Mouse (Mus musculus): ENCODE measurements at regions not wholly inside any gene's neighbourhood (a gene's known extent, or its start where the extent isn't known, plus 50 kb on each side); places are given as distances from the start of the nearest gene placed in this dataset.
A peak's percentile ranks its signal among the peaks of the same experiment; 100 is the strongest.

- ATAC-seq (ENCODE audit: low read depth): no peak
- no peak overlapping the region for H3K4me2 ChIP-seq (ENCODE audit: low read depth, low read length)
- H3K4me3 ChIP-seq (ENCODE audit: low read length): no peak overlapping the region
- WGBS: 90% methylated on average over 4 of the region's 4 CpGs
- H3K9ac ChIP-seq (ENCODE audit: low read length): no peak overlapping the region
- no peaks in the 10 kb centered on the region for H3K9me3 ChIP-seq (ENCODE audit: control insufficient read depth, low read length)
- no peaks in the 10 kb centered on the region for H3K4me1 ChIP-seq (replicated peaks; ENCODE audit: control insufficient read depth, insufficient read depth, low read length)
- no peak overlapping the region for H3K27ac ChIP-seq (ENCODE audit: low read length)
- no peaks in the 10 kb centered on the region for H3K36me3 ChIP-seq (ENCODE audit: control insufficient read depth, insufficient read depth, low read length)
- H3K27me3 ChIP-seq (ENCODE audit: control insufficient read depth, insufficient read depth, low read depth, low read length): no peaks in the 10 kb centered on the region
These were observed 223.9 kb downstream of the Tle4 start for GRCm38 (mm10) chr19:14373996-14374395.

- H3K4me3 ChIP-seq (ENCODE audit: low read length): no peak overlapping the region
- no peaks in the 10 kb centered on the region for H3K27me3 ChIP-seq (ENCODE audit: control insufficient read depth, insufficient read depth, low read depth, low read length)
- no peaks in the 10 kb centered on the region for H3K9me3 ChIP-seq (ENCODE audit: control insufficient read depth, low read length)
- ATAC-seq (ENCODE audit: low read depth): no peak
- H3K4me1 ChIP-seq (replicated peaks; ENCODE audit: control insufficient read depth, insufficient read depth, low read length): no peaks in the 10 kb centered on the region
- no peak overlapping the region for H3K27ac ChIP-seq (ENCODE audit: low read length)
- H3K36me3 ChIP-seq (ENCODE audit: control insufficient read depth, insufficient read depth, low read length): no peaks in the 10 kb centered on the region
- H3K4me2 ChIP-seq (ENCODE audit: low read depth, low read length): no peak overlapping the region
- no peak overlapping the region for H3K9ac ChIP-seq (ENCODE audit: low read length)
These were observed 217.0 kb downstream of the Tle4 start for GRCm38 (mm10) chr19:14380898-14381297.

- Histone ChIP-seq H3K4me1 (replicated peaks; ENCODE audit: control insufficient read depth, insufficient read depth, low read length) (peaks cover 14% of the 10 kb centered on the region), H3K4me3 (ENCODE audit: low read length) (no peak overlapping the region), H3K36me3 (ENCODE audit: control insufficient read depth, insufficient read depth, low read length) (no peaks in the 10 kb centered on the region), H3K4me2 (ENCODE audit: low read depth, low read length) (no peak overlapping the region), H3K9me3 (ENCODE audit: control insufficient read depth, low read length) (no peaks in the 10 kb centered on the region), H3K9ac (ENCODE audit: low read length) (no peak overlapping the region), H3K27me3 (ENCODE audit: control insufficient read depth, insufficient read depth, low read depth, low read length) (peaks cover 2% of the 10 kb centered on the region), H3K27ac (ENCODE audit: low read length) (no peak overlapping the region)
- ATAC-seq (ENCODE audit: low read depth): no peak
- whole genome bisulfite sequencing: 86% methylated on average over 5 of the region's 5 CpGs
These were observed 210.1 kb downstream of the Tle4 start for GRCm38 (mm10) chr19:14387796-14388195.

- no peak for ATAC-seq (ENCODE audit: low read depth)
- 37% methylated on average over 4 of the region's 4 CpGs for WGBS
- peaks cover 14% of the 10 kb centered on the region for H3K4me1 ChIP-seq (replicated peaks; ENCODE audit: control insufficient read depth, insufficient read depth, low read length)
- no peak overlapping the region for H3K4me3 ChIP-seq (ENCODE audit: low read length)
- peaks cover 2% of the 10 kb centered on the region for H3K27me3 ChIP-seq (ENCODE audit: control insufficient read depth, insufficient read depth, low read depth, low read length)
- H3K4me2 ChIP-seq (ENCODE audit: low read depth, low read length): no peak overlapping the region
- no peak overlapping the region for H3K9ac ChIP-seq (ENCODE audit: low read length)
- no peak overlapping the region for H3K27ac ChIP-seq (ENCODE audit: low read length)
- no peaks in the 10 kb centered on the region for H3K9me3 ChIP-seq (ENCODE audit: control insufficient read depth, low read length)
- H3K36me3 ChIP-seq (ENCODE audit: control insufficient read depth, insufficient read depth, low read length): no peaks in the 10 kb centered on the region
These were observed 209.3 kb downstream of the Tle4 start for GRCm38 (mm10) chr19:14388539-14388938.

- ATAC-seq (ENCODE audit: low read depth): peak; percentile 92
- WGBS: 34% methylated on average over 6 of the region's 6 CpGs
- no peak overlapping the region for H3K27ac ChIP-seq (ENCODE audit: low read length)
- H3K27me3 ChIP-seq (ENCODE audit: control insufficient read depth, insufficient read depth, low read depth, low read length): peaks cover 2% of the 10 kb centered on the region
- H3K9ac ChIP-seq (ENCODE audit: low read length): no peak overlapping the region
- H3K9me3 ChIP-seq (ENCODE audit: control insufficient read depth, low read length): no peaks in the 10 kb centered on the region
- peaks cover 14% of the 10 kb centered on the region for H3K4me1 ChIP-seq (replicated peaks; ENCODE audit: control insufficient read depth, insufficient read depth, low read length)
- no peaks in the 10 kb centered on the region for H3K36me3 ChIP-seq (ENCODE audit: control insufficient read depth, insufficient read depth, low read length)
- no peak overlapping the region for H3K4me2 ChIP-seq (ENCODE audit: low read depth, low read length)
- no peak overlapping the region for H3K4me3 ChIP-seq (ENCODE audit: low read length)
These were observed 207.7 kb downstream of the Tle4 start for GRCm38 (mm10) chr19:14389881-14390837.

- H3K4me2 ChIP-seq (ENCODE audit: low read depth, low read length): no peak overlapping the region
- H3K9ac ChIP-seq (ENCODE audit: low read length): no peak overlapping the region
- peak; percentile 53 for ATAC-seq (ENCODE audit: low read depth)
- no peaks in the 10 kb centered on the region for H3K36me3 ChIP-seq (ENCODE audit: control insufficient read depth, insufficient read depth, low read length)
- H3K4me1 ChIP-seq (replicated peaks; ENCODE audit: control insufficient read depth, insufficient read depth, low read length): peaks cover 14% of the 10 kb centered on the region
- peaks cover 2% of the 10 kb centered on the region for H3K27me3 ChIP-seq (ENCODE audit: control insufficient read depth, insufficient read depth, low read depth, low read length)
- no peaks in the 10 kb centered on the region for H3K9me3 ChIP-seq (ENCODE audit: control insufficient read depth, low read length)
- H3K4me3 ChIP-seq (ENCODE audit: low read length): no peak overlapping the region
- no peak overlapping the region for H3K27ac ChIP-seq (ENCODE audit: low read length)
- 23% methylated on average over 2 of the region's 2 CpGs for WGBS
These were observed 206.9 kb downstream of the Tle4 start for GRCm38 (mm10) chr19:14390914-14391313.
